Mouse (Mus musculus) ES-Bruce4 (cell line): Measurements from ENCODE around the gene Aloxe3. TPM values are rescaled to one million over a fixed set of nuclear protein-coding genes. Genes with fewer than 3 reads are reported as not detected.

Experiments
- H3K27ac ChIP-seq: 2 replicates; pipeline ENCODE4 v1.5.1; 2012; ENCODE audit warnings: low read length, inconsistent platforms; ENCODE audit not compliant: insufficient read depth
- H3K27me3 ChIP-seq: 2 replicates; pipeline ENCODE4 v1.6.1; 2012; ENCODE audit warnings: mild to moderate bottlenecking, low read length, inconsistent platforms; ENCODE audit not compliant: control insufficient read depth, poor library complexity, insufficient read depth, severe bottlenecking
- H3K36me3 ChIP-seq: 2 replicates; pipeline ENCODE4 v1.6.1; 2012; ENCODE audit warnings: inconsistent platforms, mild to moderate bottlenecking, low read length, moderate library complexity; ENCODE audit not compliant: control insufficient read depth, poor library complexity, insufficient read depth, severe bottlenecking
- H3K4me1 ChIP-seq: one replicate; pipeline ENCODE4 v1.8.1; 2011; ENCODE audit warnings: low read length; ENCODE audit not compliant: control insufficient read depth, insufficient read depth
- H3K4me3 ChIP-seq: 2 replicates; pipeline ENCODE4 v1.5.1; 2011; ENCODE audit warnings: low read depth, mild to moderate bottlenecking, low read length
- H3K9ac ChIP-seq: 2 replicates; pipeline ENCODE4 v1.6.1; 2012; ENCODE audit warnings: low read depth, mild to moderate bottlenecking, inconsistent platforms; ENCODE audit not compliant: poor library complexity, severe bottlenecking
- H3K9me3 ChIP-seq: replicated peaks from 2 replicates; pipeline ENCODE4 v1.6.1; 2012; ENCODE audit warnings: mild to moderate bottlenecking, low read length, inconsistent platforms; ENCODE audit not compliant: control insufficient read depth, poor library complexity, insufficient read depth, severe bottlenecking
- CTCF ChIP-seq: IDR thresholded peaks from one replicate; pipeline ENCODE4 v1.8.1; 2011; ENCODE audit warnings: low read depth, low read length
- EP300 ChIP-seq: IDR thresholded peaks from 2 replicates; pipeline ENCODE4 v1.6.1; 2011; ENCODE audit warnings: low read depth, low read length; ENCODE audit not compliant: insufficient read depth
- POLR2A ChIP-seq: IDR thresholded peaks from one replicate; pipeline ENCODE4 v1.8.1; 2011; ENCODE audit warnings: low read length; ENCODE audit not compliant: insufficient read depth
- polyA plus RNA-seq: library from polyadenylated mRNA; stranded (reverse); fragments of >200 nt; gene quantifications from 2 replicates; pipeline ENCODE4 v1.2.4, GENCODE M21; 2011; ENCODE audit warnings: low read depth; ENCODE audit not compliant: missing spikeins, insufficient read depth, insufficient read length

Gene Aloxe3
- polyA plus RNA-seq, 1 experiment: 2.0 TPM

- Histone ChIP-seq H3K9me3 (no peaks in the 10 kb centered on the region), H3K4me1 (no peaks in the 10 kb centered on the region), H3K4me3 (peak overlapping the region; percentile 79), H3K27ac (no peak overlapping the region), H3K36me3 (peaks cover 22% of the 10 kb centered on the region), H3K9ac (peak overlapping the region; percentile 65), H3K27me3 (no peaks in the 10 kb centered on the region)
- TF ChIP-seq EP300 (no peak), POLR2A (no peak), CTCF (no peak)
Measured at GRCm38 (mm10) chr11:69099915-69100345, 25.8 kb upstream of the Aloxe3 start.

- no peak overlapping the region for H3K27ac ChIP-seq
- H3K9ac ChIP-seq: peak overlapping the region; percentile 57; the same call in 1 of the 2 replicates
- H3K4me3 ChIP-seq: no peak overlapping the region
- H3K36me3 ChIP-seq: peaks cover 22% of the 10 kb centered on the region
- TF ChIP-seq CTCF (no peak), POLR2A (no peak), EP300 (no peak)
- H3K4me1 ChIP-seq: no peaks in the 10 kb centered on the region
- H3K9me3 ChIP-seq: no peaks in the 10 kb centered on the region
- no peaks in the 10 kb centered on the region for H3K27me3 ChIP-seq
Measured at GRCm38 (mm10) chr11:69100639-69101360, 24.9 kb upstream of the Aloxe3 start.

DNA sequence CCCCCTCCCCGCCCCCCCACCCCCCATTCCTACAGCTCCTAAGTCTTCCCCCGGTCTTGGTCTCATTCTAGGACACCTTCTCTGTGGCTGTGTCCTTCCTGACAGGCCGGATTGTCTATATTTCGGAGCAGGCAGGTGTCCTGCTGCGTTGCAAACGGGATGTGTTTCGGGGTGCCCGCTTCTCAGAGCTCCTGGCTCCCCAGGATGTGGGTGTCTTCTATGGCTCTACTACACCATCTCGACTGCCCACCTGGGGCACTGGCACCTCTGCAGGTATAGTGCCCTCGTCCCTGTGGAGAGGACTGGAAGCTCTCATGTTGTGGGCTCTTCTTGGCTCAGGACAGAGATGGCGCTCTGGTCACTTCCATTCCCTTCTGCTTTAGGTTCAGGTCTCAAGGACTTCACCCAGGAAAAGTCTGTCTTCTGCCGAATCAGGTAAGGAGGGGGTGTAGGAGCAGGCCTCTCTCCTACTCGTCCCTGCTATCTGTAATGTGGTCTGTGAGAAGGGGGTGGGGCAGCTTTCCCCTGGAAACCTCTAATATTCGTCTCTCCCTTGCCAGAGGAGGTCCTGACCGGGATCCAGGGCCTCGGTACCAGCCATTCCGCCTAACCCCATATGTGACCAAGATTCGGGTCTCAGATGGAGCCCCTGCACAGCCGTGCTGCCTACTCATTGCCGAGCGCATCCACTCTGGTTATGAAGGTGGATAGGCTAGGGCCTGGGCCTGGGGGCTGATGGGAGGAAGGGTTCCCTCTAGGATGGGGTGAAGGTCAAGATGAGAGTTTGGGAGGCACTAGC lies 23.9 kb upstream of the Aloxe3 start:
- Histone ChIP-seq H3K9me3 (no peaks in the 10 kb centered on the region), H3K36me3 (peaks cover 22% of the 10 kb centered on the region), H3K4me1 (no peaks in the 10 kb centered on the region), H3K9ac (no peak overlapping the region), H3K27me3 (no peaks in the 10 kb centered on the region), H3K4me3 (no peak overlapping the region), H3K27ac (no peak overlapping the region)
- no peak for TF ChIP-seq CTCF
- no peak for TF ChIP-seq POLR2A
- no peak for TF ChIP-seq EP300

GRCm38 (mm10) chr11:69102403-69102725 lies 23.3 kb upstream of the Aloxe3 start:
- no peak overlapping the region for H3K4me3 ChIP-seq
- H3K9me3 ChIP-seq: no peaks in the 10 kb centered on the region
- H3K4me1 ChIP-seq: no peaks in the 10 kb centered on the region
- H3K9ac ChIP-seq: no peak overlapping the region
- no peak for TF ChIP-seq EP300
- no peak for TF ChIP-seq POLR2A
- TF ChIP-seq CTCF: no peak
- H3K36me3 ChIP-seq: peaks cover 22% of the 10 kb centered on the region
- H3K27ac ChIP-seq: no peak overlapping the region
- no peaks in the 10 kb centered on the region for H3K27me3 ChIP-seq

GRCm38 (mm10) chr11:69103121-69103520 lies 22.6 kb upstream of the Aloxe3 start:
- Histone ChIP-seq H3K27me3 (no peaks in the 10 kb centered on the region), H3K4me3 (no peak overlapping the region), H3K9me3 (no peaks in the 10 kb centered on the region), H3K9ac (no peak overlapping the region), H3K4me1 (no peaks in the 10 kb centered on the region), H3K27ac (no peak overlapping the region), H3K36me3 (peaks cover 22% of the 10 kb centered on the region)
- no peak for TF ChIP-seq CTCF
- TF ChIP-seq POLR2A: no peak
- TF ChIP-seq EP300: no peak
